Mouse (Mus musculus): Measurements from ENCODE around the gene Aqp7.

DNA sequence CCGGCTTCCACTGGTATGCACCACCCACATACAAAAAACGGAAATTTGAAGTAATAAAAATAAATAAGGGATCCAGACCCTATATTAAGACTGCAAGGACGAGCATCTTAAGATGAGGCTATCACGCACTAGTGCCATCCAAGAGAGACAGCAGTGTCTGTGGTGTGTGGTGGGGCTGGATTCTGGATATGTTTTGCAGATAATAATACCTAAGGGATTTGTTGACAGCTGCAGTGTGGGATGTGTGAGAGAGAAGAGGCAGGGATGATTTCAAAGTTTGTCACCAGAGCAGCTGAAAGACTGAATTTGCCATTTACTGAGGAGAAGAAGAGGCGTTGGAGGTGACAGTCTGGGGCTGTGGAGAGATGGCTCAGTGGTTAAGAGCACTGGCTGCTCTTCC lies 18.6 kb downstream of the Aqp7 start:
- TF ChIP-seq CTCF (IDR thresholded peaks at IDR 0.05; ENCODE audit: low read depth, low read length) (no peak), GATA1 (IDR thresholded peaks at IDR 0.05; ENCODE audit: borderline replicate concordance, low read length) (no peak), TAL1 (conservative IDR thresholded peaks at IDR 0.05; ENCODE audit: low read depth, low read length) (no peak)
